Mouse (Mus musculus): ENCODE measurements around the gene Cfap157. TPM values are rescaled to one million over a fixed set of nuclear protein-coding genes. Genes with fewer than 3 reads are reported as not detected.

Gene Cfap157
- total RNA-seq, 2 experiments from 2014 or later = not detected

DNA sequence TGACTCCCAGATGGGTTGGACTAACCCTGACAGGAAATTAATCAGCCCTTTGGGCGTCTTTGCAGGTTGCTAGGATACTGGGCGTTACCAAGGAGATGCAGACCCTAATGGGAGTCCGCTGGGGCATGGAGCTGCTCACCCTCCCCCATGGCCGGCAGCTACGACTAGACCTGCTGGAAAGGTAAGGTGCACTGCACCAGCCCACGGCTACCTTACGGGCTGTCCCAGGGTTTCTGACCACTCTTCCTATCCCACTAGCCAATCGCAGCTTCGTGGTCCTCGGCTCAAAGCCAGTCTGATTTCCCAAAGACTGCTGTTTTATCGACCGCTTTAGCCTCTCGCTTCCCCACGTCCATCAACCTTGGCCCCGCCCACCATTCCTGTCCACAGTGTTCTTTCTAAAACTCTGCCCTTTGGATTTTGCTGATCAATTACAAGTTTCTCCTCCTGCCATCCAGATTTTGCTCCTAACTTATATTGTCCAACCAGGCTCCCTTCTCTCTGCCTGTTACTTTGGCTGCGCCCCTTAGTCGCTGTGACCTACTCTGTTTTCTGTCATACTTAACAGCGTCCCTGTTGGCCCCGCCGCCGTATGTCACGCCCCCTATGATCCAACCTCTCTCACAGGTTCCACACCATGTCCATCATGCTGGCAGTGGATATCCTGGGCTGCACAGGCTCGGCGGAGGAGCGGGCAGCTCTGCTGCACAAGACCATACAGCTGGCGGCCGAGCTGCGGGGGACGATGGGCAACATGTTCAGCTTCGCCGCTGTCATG is 33.2 kb downstream of the Cfap157 start:
- DNase-seq (ENCODE audit: low spot score in 2 of 2) = no peak

DNA sequence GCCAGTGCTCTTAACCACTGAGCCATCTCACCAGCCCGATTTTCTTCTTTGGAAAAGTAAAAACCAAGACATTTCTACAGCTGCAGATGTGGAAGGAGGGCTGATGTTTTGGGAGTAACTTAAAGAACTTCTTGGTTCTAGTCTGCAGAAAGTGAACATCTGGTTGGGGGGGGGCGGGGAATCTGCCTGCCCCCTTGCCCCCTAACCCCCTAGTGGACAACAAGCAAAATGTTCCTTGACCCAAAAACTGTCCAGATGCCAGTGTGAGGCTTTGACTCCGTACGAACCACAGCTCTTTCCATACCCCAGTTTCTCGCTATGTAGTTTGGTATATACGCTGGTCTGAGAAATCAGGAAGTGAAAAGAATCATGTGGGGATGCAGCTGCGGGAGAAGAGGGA is 34.0 kb downstream of the Cfap157 start:
- no peak for DNase-seq (ENCODE audit: low spot score in 2 of 2)

DNA sequence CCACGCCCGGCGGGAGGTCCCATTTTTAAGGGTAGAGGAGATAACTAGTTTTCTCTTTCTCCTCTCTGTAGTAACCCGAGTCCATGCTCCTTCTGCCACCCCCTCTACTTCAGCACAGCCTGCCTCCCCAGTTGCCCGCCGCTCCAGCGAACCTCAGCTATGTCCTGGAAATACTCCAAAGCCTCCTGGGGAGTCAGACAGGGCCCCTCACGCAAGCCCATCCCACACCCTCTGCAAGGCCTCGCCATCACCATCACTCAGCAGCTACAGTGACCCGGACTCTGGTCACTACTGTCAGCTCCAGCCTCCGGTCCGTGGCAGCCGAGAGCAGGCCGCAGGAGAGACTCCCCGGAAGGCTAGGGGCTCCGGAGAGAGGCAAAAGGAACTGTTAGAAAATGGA is 35.1 kb downstream of the Cfap157 start:
- no peak for DNase-seq (ENCODE audit: low spot score in 2 of 2)

DNA sequence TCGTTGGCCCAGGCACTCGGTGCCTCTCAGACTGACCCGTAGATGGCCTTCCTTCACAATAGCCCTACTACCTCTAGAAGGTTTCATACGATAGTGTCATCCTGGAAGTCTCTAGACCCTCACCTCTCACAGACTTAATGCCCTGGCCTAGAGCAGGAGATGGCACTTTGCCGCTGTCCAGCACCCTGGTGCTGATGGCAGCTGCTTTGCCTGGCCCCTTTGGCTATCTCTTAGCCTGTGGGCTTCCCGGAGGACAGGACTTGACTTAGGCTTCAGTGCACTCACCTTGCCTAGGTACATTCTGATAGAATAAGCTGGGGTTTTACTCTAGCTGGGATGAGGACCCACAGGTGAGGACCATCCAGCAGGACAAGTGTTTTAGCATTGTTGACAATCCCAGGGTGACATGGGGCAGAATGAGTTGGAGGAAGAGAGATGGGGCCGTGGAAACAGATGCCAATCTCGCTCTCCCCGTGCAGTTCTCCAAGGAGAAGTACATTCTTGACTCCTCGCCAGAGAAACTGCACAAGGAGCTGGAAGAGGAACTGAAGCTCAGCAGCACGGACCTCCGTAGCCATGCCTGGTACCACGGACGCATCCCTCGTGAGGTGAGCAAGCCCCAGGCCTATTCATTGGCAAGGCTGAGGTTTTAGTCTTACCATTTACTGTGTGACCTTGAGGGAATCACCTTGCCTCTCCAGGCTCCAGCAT is 39.8 kb downstream of the Cfap157 start:
- DNase-seq (ENCODE audit: low spot score in 2 of 2) = no peak

DNA sequence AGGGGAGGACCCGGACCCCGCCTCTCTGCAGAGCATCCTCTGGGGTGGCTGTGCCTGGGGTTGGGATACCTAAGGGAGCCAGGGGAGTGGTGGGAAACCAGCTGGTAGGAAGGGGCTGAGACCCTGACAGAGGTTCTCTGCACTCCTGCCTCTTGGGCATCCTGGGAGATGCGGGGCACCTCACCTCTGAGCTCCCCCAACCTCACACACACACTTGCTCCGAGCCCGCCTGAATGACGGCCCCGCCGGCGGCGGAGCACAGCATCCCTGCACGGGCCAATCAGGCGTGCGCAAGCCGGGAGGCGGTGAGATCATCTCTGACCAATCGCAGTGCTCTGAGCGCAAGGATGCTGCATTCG is 42.1 kb downstream of the Cfap157 start:
- DNase-seq (ENCODE audit: low spot score in 2 of 2) = no peak

DNA sequence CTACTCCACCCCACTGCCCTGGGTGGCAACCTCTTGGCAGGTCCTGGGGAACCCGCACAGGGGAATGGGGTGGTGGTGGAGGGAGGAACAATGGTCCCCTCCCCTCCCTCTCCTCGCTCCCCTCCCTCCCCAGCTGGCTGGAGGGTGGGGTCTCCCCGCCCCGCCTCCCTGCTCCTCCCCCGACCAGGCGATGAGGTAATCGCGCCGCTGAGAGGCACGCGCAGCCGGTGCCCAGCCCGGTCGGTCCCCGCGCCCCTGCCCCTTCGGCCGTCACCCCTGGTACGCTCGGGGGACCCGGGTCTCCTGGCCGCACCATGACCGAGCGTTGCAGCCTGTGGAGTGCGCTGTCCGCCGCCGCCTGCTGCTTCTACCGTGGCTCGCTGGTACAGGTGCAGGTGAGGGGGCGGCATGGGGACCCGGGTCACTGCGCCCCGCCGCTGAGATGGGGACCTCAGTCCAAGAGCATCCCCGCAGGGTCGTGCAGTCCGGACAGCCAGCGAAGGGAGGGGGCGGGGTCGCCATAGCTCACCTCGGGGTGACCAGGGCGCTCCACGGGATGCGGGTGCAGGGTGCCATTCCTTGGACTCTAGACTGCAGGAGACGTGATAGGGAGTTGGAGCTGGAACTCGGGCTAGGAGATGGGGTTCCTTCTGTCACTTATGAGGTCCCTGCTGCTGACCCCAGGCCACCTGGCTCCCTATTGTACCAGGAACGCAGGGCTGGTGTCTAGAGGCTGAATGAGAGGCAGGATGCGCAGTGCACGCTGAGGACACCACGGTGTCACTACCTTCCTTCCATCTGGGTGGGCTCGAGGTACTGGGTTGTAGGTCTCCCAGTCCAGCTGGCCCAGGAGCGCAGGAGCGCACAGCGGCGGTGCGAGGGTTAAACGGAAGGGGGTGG is 42.7 kb downstream of the Cfap157 start:
- DNase-seq (ENCODE audit: low spot score in 2 of 2) = peak in 1 of 2 experiments; percentile 42

DNA sequence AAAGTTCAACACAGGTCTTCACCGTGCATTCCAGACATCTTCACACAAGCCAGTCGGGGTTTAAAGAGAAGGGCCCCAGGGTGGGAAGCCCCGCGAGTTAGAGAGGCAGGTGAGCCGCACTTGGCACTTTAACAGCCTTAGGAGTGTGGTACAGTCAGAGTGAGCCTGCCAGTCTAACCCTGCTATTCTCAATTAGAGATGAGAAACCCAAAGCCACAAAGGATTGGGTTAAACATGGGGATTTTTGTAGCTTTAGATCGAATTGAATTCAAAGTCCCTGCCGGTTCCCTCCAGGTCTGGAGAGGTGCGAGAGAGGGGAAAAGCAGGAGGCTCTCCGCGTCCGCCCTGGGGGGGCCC is 43.3 kb downstream of the Cfap157 start, which contains the start of gene 6330409D20Rik:
TSS of gene 6330409D20Rik (minus strand) at position 101 of the 357 bp plus-strand sequence.
- no peak for DNase-seq (ENCODE audit: low spot score in 2 of 2)

DNA sequence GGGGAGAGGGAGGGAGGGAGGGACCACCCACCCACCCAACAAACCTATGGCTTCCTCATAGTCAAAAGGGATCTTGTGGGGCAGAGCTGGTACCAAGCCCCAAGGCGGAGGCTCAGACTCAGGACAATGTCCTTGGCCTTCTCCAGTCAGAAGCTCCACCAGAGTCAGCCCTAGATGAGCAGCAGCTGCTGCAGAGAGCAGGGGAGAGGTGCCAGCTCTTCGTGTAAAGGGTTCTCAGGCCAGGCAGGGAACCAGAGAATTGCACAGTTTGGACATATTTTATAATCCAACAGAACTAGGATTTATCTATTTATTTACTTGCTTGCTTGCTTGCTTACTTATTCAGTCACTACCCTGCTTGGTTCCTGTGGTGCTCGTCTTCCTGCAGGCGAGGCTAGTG is 44.9 kb downstream of the Cfap157 start:
- DNase-seq (ENCODE audit: low spot score in 2 of 2) = no peak

DNA sequence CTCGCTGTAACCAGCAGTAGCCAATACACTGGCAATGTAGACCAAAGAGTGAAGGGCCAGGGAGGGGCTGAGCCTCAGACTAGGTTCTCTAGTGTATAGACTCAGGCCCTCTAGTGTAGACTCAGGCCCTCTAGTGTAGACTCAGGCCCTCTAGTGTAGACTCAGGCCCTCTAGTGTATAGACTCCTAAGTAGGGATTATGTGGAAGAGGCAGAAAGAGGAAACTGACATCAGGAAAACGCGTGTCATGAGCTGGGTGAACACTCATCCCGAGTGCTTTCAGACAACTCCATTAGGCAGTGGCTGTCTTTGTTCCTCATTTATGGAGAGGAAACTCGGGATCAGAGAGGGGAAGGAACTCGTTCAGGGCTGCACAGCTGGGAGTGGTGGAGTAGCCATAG is 47.2 kb downstream of the Cfap157 start:
- DNase-seq (ENCODE audit: low spot score in 2 of 2) = no peak

DNA sequence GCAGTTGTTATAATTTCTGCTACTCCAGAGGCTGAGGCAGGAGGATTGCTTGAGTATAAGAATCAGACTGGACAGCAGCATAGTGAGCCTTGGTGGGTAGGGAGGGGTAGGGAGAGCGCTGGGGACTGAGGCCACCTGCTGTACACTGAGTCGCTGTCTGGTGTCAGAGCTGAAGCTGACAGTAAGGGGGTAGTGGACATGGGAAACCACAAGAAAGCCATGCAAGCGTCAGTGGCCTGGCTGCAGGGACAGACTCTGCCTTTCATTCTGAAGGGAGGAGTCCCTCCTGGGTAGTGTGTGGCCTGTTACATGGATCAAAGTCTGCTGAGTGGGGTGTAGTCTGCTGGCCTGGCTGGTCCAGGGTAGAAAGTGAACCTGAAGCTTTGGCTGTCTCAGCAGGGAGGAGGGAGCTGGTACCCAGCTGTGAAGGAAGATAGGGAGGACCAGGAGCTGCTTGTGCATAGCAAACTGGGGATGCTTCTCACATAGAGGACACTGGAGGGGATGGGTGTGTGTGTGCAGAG is 47.9 kb downstream of the Cfap157 start:
- no peak for DNase-seq (ENCODE audit: low spot score in 2 of 2)

DNA sequence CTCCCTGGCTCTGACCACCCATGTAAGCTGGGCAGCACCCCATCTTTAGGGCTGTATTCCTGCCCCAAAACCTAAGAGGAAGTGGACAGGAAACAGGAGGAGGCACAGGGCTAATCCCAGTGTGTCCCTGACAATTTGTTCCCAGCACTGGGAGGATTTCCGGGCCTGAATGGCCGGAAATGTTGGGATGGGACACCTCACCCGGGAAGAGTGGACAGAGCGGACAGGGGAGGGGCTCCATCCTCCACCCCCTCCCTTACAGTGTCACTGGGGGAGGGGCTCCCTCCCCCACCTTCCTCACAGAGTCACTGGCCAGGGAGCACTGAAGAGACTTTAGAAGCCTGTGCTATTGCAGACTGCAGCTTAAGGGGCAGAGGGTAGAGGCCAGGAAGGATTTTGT is 49.3 kb downstream of the Cfap157 start:
- DNase-seq (ENCODE audit: low spot score in 2 of 2) = no peak

DNA sequence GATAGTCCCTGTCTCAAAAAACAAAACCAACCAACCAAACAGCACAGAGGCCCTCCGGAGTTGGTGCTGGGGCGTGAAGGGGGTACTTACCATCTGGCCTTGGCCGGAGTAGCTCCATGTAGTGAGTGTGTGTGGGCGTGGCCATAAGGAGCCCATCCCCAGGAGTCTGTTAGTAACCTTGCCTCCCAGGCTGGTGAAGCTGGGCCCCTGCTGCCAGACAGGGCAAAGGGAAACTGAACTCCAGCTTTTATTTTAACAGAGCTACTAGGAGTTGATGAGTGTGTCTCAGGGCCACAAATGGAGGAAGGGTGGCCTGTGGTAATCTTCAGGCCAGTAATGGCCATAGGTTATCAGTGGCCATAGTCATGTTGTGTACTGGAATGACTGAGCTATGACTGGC is 49.7 kb downstream of the Cfap157 start:
- DNase-seq (ENCODE audit: low spot score in 2 of 2) = no peak

DNA sequence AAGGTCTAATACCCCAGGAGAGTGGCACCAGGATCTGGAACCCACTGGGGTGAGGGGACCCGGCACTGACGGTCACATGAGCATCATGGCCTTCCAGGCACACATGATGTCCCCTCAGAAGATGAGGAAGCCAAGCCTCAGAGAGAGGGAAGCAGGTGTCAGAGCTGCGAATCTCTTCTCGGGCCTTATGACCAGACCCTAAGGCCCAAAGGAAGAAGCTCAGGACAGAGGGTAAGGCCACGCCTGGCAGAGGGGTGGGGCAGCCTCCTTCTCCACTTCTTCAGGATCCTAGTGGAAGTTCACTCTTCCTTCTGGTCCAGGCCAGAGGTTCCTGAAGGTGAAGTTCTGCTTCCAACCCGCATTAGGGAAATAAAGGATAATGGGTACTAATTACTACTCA is 51.5 kb downstream of the Cfap157 start:
- DNase-seq (ENCODE audit: low spot score in 2 of 2) = no peak

DNA sequence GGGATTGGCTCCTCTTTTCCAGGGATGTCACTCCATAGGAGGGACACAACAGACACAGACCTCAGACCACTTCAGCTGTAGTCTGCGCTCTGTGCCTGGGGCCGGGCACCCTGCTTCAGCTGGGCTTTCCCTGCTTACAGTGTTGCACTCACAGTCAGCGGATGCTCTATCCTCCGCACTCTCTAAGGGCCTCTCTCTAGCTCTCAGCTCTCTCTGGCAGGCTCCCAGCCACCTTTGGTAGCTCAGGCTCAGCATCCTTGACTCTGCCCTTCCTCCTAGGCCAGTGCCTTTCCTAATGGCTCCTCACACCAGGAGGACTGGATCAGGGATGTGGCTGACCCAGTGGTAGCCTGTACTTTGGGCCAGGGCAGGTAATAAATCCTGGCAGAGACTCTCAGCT is 52.3 kb downstream of the Cfap157 start:
- no peak for DNase-seq (ENCODE audit: low spot score in 2 of 2)

DNA sequence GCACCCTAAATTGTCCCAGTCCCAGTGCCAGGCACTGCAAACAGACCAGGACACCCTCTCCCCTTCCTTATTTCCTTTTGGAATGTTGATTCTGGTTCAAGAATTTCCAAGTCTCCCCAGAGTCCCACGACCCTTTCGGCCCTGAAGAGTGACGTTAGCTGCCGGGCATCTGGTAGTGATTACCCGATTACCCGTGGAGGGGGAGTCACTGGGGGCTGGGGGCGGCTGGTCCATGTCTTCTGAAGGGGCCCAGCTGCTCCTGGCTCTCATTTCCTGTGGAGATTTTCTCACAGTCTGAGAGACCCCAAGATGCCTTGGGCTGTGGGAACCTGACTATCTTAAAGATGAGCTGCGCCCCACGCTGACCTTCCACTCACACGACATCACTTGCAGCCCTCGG is 53.4 kb downstream of the Cfap157 start:
- no peak for DNase-seq (ENCODE audit: low spot score in 2 of 2)

DNA sequence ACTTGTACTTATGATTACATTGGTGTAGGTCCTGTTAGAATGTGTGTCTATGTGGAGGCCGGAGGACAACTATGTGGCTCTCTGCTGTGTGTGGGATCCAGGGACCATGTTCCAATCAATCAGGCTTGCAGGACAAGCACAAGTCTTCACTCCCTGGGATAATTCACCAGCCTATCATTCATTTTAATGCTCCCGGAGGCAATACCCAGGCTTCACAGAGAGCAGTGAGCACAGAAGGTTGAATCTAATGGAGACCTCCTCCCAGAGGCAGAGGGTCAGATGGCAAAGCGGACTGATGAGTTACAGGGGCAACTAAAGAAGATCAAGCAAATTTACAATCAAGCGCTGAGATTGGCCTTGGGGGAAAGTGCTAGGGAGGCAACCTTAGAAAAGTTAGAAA is 54.7 kb downstream of the Cfap157 start:
- no peak for DNase-seq (ENCODE audit: low spot score in 2 of 2)

DNA sequence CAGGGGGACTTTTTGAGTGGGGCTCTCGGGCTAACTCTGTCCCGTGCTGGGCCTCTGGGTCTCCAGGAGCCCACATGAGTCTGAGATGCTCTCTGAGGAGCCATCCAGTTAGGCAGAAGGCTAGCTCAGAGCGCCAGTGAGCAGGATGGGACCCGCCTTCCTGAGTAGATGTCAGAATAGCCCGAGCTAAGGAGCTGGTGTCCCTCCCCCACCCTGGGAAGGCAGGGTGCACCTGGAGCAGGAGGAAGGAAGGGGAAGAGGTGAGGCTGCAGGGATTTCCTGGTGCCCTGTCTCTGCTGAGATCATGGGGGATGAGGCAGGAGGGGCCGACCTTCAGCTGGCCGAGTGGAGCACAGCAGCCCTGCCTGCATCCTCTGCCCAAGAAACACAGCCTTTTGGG is 55.8 kb downstream of the Cfap157 start:
- DNase-seq (ENCODE audit: low spot score in 2 of 2) = no peak

DNA sequence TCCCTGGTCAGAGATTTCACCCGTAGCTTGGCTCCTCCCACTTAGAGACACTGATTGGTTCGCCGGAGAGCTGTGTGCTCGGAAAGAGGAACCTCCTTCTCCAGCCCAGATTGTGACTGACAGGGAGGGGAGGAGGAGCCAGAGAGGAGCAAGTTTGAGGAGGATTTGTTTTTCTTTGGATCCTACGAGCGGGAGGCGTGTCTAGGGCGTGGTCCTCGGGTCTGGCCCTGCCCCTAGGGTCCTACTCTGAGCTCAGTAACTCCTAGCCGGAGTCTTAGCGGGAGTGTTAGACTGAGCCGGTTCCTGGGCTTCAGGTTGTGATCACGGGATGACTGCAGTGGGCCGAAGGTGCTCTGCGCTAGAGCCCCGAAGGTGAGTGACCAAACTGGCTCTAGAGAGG is 56.8 kb downstream of the Cfap157 start:
- DNase-seq (ENCODE audit: low spot score in 2 of 2) = peak; percentile 67 to 92

Measured in gastrocnemius, postnatal 4 days (tissue).